Mouse (Mus musculus) 416B (cell line): ENCODE data around the gene Qsox2.

Experiments used
- DNase-seq: peaks from one replicate; pipeline ENCODE4 v3.0.0; 2011; ENCODE audit warnings: low read depth

Gene Qsox2

DNA sequence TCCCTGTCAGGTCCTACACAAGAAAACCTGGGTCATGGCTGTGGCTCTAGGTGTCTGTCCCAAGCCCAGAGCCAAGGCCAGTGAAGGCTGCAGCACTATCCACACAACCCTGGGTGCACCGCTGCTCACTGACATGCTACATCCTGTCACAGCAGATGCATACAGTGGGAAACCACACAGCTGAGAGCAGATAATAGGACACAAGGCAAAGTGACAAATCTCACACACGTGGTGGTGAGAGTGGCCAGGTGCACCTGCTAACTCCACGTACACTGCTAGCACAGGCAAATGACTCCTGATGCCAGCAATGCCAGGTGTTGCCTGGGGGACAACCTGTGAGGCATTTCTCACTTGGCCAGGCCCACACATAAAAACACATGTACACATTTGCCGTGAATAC lies 12.1 kb downstream of the Qsox2 start:
- no peak for DNase-seq

DNA sequence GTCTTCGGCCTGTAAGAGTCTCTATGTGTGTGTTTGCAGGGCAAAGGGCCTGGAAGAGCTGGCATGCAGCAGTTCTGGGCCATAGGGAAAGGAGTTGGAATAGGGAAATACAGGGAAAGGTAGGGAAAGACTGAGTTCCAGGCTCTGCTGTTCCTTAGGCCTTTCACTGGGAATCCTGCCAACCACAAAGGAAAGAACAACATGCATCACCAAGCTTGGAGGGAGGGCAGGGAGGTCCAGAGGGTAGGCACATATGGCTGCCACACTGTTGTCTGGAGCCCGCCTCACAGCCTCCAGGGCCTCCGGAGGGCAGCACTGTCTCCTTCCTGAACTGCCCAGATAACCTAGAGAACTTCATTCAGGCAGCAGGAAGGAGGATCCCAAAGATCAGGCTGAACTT lies 13.4 kb downstream of the Qsox2 start:
- DNase-seq, result no peak

DNA sequence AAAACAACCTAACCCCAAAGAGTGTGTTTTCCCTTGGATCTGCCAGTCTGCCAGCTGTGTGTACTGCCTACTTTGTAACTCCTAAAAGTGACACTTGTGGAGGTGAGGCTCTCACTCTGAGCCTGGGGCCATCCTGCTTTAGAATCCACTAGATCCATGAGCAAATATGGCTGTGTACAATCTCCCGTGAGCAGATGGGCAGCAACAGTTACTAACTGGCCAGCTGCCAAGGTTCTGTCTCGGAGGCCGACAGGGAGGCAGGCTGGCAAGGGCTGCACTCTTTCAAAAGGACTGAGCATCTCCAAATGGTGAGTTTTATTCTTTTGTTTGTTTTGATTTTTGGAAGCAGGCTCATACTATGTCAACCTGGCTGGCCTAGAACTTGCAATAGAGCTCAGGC lies 22.8 kb downstream of the Qsox2 start:
- no peak for DNase-seq

DNA sequence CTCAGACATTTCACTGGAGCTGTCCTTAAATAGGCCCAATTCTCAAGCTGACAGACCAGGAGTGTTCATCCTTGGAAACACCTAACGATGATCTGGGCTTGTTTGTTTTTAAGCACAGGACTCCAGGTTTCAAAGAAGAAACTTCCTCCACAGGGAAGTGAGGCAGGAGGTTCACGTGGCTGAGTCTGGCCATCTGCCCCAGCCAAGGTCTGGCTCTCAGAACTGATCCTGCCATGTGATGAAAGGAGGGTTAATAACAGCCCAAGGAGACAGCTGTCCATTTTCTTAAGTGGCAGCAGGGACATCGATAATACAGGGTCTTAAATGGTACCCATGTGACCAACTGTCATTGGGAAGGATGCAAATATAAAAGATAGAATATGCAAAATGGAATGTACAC lies 27.8 kb downstream of the Qsox2 start:
- no peak for DNase-seq

DNA sequence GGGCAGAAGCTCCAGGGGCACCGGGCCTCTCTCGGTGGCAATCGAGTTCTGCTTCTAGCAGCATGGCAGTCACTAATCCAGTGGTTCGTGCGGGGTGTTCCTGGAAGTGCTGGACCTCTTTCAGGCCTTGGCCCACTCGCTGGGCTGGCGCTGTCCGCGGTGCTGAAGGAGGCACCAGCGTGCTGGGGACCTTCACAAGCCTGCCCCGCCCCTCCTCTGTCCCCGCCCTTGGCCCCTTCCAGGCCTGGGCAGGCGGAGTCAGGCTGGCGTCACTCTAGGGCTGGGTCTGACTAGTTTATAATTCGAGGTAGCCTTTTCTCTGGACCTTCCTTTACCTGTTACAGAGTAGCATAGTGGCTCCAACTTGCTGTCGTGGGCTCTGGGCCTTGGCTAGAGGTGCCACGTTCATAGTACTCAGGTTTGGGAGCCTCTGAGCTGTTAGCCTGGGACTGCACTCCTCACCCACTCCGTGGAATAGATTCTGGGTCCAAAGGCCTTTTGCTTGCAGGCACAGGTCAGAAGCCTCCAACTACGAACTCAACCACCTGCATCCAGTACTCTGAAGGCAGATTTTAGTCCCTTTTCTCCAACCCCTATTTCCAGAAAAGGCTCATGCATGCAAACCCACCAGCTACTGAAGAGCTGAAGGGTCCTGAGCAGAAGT lies 29.1 kb downstream of the Qsox2 start, which contains the start of gene Lhx3:
Gene Lhx3 (minus strand): TSS at position 164 of the 664 bp plus-strand sequence.
- peak; percentile 57 for DNase-seq

DNA sequence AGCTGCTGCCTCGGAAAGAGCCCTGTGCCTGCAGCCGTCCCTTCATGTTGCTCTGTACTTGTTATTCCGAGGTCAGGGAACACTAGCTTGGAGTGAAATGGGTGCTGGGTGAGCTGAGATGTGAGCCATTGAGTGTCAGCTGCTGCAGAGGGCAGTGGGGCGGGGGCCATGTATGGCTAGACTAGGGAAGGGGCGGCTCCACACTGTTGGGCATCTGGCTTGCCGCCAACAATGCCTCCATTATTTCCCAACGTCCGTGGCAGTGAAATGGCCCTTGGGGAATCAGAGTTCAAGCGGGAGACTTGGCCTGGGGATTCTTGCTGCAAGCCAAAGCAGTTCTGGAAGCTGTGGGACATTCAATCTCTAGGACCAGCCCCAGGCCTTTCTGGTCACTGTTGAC lies 29.8 kb downstream of the Qsox2 start:
- DNase-seq, result no peak

DNA sequence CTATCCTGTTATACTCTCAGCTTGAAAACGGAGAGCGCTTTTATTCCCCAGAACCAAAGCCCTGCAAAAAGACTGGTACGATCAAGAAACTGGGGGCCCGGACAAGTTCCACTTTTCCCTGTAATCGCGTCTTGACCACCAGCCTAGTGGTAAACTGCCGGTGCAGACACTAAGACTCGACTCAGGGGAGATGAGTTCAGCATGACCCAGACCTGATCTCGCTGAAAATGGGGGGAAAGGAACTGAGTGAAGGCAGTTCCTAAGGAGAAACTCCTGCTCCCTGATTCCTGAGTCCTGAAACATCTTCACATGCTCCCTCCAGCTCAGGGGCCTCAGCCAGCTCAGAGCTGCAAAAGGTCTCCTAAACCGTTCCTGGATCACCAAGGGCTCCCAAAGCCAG lies 31.6 kb downstream of the Qsox2 start:
- no peak for DNase-seq

DNA sequence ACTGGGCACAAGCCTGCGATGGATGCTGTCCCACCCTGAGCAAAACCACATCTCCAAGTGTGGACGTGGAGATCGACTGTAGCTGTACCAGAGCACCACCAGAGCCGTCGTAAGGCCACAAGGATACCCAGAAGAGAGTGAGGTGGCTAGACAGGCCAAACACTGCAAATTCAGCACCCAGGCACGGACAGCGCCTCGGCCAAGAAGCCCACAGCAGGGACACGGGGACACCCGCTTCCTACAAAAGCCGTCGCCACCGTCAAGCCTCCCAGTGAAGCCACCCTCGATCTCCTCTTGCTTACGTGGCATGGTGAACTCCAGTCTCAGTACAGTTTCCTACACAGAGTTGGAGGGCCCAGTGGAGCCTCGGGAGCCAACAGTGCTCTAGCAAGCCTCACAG lies 32.2 kb downstream of the Qsox2 start:
- peak; percentile 28 for DNase-seq

DNA sequence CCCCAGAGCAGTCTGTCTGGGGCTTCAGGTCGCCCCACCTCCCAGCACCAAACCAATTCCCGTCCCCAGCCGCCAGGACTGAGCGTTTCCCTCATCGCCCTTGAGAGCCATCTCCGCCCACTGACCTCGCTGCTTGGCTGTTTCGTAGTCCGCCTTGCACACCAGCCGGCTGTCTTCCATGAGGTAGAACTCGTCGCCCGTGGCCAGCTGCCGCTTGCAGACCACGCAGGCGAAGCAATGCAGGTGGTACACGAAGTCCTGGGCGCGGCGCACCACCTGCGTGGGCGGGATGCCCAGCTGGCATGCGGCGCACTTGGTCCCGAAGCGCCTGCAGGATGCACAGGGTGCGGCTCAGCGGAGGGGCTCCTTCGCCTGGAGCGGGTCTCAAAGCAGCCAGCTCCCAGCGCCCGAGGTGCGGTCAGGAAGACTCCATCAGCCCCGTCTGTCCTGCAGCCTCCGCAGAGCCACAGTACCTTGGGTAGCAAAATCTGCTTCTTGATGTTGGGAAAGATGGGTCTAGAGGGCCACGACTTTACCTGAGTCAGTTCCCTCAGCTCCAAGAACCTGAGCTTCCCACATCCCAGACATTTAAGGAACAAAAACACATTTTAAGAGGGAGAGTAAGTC lies 34.4 kb downstream of the Qsox2 start:
- no peak for DNase-seq

DNA sequence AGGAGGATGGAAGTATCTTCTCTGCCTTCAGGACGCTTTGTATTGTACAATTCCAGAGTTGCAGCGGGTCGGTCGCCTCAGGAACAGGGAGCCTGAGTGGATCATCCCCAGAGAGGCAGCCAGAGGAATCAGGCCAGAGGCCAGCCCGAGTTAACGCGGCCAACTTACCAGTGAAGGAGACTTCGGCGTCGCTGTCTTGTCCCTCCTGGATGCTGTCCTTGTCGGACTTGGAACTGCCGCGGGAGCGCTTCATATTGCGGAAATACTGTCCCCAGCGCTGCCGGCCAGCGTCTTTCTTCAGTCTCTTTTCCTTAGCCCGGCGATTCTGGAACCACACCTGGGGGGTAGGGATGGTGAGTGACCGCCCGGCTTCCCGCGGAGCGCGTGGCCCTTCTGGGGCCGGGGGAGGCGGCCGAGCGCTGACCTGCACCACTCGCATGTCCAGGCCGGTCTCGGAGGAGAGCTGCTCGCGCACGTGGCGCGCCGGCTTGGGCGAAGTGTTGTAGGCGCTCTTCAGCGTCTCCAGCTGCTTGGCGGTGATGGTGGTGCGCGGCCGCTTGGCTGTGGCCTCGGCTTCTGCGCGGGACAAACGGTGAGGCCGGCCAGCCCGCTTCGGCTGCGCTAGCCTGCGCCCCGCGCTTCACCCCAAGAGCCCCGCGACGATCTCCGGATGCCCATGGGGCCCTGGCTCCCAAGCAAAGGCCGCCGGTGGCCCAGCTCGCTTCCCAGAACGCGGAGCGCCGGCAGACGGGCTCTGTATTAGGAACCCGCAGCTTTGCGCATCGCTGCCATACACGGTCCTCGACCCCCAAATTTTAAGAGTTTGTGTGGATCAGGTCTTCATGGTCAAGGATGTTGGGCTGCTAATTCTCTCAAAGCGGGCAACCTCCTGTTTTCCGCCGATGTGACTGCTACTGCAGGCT lies 35.1 kb downstream of the Qsox2 start:
- no peak for DNase-seq

DNA sequence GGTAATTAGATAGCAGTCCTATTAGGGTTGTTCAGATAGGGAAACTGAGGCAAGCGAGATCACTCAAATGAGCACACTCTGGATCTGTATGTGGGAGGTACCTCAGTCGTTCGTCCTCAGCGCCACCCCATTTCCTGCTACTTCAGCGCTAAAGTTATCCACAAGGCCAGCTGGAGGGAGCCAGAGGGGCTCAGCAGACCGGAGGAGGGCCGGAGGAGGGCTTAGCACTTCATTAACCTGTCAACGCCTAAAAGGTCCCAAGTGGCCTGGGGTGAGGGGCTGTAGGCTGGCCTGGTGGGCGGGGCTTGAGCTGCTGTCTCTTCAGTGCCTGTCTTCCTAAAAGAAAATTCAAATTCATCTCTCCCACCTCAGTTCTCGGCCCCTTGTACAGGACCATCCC lies 38.8 kb downstream of the Qsox2 start:
- DNase-seq, result no peak

DNA sequence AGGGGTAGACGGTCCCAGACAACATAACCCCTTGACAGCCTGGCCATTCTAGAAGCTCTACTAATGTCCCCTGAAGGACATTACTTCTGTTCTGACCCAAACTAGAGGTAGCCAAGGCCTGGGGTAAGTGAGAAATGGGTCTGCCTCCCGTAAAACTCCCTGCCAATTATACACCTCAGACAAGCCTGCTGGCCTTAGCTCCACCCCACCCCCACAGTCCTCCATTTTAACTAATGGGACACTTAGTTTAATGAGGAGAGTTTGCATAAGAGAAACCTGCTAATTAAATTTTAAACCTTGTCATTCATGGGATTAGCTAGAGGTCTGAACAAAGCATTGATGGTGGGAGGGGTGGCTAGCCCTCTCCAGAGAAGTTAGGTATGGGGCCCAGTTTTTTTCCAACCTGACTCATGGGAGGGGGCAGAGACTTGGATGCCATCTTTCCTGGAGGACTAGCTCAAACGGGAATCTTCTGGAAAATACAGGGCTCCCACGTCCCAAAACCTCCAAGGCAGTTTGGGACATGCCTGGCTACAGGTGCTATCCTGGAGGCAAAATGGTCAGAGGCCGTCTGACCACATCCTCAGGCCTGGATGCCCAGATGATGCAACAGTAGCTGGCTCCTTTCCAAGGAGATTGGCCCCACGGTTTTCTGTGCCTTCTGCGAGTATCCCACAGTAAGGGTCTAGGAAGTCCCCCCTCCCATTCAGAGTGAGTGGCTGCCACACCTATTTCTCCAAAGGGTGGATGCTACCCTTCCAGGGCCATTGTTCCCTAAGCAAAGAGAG lies 42.6 kb downstream of the Qsox2 start:
- peak; percentile 68 for DNase-seq

DNA sequence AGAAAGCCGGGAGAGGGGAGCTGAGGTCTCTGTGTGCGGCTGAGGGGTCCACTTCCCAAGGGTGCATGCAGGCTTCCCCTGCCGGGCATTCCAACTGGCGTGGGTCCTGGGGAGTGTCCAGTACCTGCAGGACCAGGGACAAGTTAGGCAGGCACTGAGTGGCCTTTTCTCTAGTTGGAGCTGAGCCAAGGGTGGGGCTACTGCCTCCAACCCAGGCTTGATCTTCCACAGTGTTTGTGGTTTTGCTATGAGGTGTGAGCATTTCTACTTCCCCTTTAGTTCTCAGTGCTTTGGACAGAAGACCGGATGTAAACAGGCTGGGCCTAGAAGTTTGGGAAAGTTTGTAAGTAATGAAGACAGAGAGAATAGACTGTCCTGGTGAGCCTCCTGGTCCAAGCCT lies 48.8 kb downstream of the Qsox2 start:
- DNase-seq, result peak; percentile 94

DNA sequence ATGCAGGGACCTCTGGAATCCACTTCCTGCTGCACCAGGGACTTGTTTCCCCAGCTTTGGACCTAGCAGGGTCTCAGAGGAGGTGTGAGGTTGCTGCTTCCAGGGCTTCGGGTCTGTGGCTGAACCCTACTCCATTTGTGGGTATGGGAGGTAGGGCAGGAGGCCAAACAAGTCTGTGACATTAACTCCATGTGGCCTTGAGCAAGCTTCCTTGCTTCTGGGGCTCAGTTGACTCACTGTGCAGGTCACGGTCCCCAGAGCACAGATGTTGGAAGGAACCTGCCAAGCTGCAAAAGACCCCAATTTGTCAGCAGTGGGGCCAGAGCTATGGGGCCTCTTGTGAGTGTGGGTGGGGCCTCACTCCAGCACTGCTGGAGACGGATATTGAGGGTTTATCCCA lies 53.0 kb downstream of the Qsox2 start:
- peak; percentile 67 for DNase-seq

DNA sequence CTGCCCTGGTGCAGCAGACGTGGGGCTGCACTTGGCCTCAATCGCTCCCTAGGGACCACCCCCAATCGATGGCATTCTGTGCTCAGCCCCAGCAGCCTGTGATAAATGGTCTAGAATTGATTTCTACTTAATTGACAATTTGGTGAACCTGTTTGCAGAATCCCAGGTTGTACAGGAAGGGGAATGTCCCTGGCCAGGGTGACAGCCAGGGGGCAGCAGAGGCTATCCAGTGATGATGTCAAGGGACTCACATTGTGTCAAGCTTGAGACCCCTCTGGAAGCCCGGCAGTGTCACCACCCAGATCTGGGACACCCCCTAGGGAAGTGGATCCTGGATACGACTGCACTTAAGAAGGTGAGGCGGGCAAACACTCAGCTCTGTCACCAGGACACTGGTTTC lies 54.7 kb downstream of the Qsox2 start:
- DNase-seq, result no peak

DNA sequence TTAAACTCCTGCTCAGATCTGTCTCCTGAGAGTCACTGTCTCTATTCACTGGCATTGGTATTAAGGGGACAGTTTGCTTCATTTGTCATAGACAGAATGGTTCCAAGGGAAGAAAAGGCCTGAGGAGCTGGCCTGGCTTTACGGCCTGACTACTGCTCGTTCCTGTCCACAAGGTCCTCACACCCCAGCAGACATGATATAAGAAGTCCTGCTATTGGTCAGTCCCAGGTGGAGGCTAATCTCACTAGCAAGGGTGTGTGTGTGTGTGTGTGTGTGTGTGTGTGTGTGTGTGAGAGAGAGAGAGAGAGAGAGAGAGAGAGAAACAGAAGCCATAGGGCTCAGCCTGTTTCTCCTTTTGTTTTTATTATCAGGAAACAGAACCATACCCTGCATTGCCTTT lies 60.1 kb downstream of the Qsox2 start:
- DNase-seq, result no peak

DNA sequence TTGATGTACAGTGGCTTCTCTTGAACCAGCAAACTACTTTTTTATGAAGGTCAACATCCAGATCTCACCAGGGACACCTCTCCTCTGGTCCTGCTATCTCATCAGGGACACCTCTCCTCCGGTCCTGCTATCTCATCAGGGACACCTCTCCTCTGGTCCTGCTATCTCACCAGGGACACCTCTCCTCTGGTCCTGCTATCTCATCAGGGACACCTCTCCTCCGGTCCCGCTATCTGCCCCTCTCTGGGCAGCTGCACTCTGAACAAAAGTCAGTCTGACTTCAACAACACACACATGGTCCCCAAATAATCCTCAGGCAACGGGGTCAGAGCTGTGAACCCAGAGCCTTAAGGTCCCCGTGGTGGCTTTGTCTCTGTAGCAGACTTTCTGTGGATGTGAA lies 60.6 kb downstream of the Qsox2 start:
- no peak for DNase-seq

DNA sequence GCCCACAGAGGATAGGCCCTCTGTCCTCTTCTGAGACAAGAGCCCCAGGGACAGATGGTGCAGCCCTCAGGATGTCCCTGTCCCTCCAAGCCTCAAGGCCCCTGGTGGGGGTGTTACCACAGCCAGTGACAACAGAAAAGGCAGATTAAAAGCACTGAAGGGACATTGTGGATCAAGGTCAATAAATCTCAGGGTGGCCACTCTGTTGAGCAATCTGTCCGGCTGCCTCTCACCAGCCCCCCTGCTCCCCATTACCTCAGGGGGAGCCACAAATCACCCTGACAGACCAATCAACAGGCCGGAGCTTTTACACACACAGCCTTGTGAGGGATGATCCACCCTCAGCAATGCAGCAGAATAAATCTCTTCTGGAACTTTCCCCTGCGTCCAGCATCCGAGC lies 62.1 kb downstream of the Qsox2 start:
- DNase-seq, result no peak

DNA sequence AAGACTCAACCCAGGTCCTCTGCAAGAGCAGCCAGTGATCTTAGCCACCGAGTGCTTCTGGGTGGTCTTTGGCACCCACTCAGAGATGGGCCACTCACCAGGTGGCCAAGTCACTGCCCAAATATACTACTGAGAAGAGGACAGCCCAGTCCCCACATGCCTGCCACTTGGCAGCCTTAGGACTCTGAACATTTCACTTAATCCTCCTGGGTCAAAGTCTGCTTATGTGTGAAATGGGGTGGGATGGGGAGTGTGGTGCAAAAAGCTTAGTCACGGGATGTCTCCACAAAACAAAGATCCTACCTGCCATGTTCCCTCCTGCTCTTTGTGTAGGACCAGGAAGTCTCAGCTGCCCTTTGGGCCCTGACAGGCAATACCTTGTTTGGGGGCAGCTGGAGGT lies 65.2 kb downstream of the Qsox2 start:
- no peak for DNase-seq

DNA sequence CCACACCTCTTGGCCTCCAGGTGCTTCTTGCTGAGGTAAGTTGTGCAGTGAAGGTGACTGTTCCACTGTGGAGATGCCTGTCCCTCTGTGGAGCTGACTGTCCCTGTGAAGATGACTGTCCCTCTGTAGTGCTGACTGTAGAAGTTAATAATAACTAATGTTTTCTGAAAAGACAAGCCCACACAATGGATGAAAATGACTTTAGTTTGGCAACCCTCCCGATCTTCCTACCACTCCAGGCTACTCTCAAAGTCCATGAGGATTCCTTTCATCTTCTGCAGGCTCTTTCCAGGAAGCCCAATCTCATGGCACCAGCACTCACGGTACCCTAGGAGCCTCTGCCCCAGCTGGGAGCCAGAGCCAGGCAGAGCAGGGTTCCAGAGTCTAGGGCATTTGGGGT lies 66.9 kb downstream of the Qsox2 start:
- no peak for DNase-seq

DNA sequence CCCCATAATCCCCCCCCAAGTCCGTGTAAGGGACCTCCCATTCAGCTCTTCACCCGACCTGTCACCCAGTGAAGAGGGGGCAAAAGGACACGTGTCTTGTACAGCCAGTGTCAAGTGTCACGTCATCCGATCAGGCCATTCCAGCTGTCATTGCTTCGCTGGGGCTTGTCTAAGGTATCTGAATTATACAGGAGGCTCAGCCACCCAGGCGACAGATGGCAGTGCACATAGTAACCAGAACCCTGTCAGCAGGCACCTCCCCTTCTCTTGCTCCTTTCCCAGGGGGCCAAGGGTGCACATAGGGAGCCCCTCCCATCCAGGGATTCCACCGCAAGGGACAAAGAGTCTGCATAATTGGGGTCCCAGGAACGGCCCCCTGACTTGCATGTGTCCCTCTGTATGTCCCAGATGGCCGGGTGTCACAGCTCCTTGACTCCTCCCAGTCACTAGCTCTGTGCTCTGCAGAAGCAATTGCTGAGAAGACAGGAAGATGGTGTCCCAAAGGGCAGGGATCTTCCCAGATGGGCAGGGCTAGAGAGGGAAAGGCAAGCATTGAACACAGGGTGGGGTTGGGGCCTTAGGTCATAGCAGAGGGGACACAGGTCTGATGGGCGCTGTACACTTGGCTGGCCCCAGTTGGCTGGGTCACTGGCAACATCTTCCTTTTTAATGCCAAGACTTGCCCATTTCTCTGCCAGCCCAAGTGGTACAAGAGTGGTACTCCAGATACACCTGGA lies 68.3 kb downstream of the Qsox2 start:
- DNase-seq, result no peak

DNA sequence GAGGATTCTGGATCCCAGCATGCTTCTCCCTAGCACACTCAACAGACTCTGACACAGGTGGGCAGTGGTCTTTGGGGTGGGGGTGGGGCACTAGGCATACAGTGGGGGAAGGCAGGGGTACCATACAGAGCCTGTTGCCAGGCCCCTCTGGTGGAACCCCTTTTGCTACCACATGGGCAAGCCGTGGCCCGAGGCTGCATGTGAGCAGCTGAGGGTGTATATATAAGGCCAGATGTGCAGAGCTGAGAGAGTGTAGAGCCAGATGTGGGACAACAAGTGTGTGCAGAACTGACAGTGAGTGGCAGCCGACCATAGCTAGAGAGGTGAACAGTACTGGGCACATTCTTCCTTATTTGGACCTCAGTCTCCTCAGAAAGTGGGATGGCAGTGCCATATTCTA lies 70.4 kb downstream of the Qsox2 start:
- no peak for DNase-seq
